Mouse (Mus musculus) bone marrow, adult 2 months (tissue): Measurements from ENCODE around the gene Olfr64. TPM values are rescaled to one million over a fixed set of nuclear protein-coding genes. Genes with fewer than 3 reads are reported as not detected.

ENCODE experiments used
- H3K27ac ChIP-seq: fragments of 200-500 bp; 2 replicates; pipeline ENCODE4 v1.5.1; 2012; ENCODE audit warnings: low read depth, mild to moderate bottlenecking, control low read depth, inconsistent platforms, low read length; ENCODE audit not compliant: control insufficient read depth, poor library complexity, insufficient read depth
- H3K4me1 ChIP-seq: fragments of 200-500 bp; 2 replicates; pipeline ENCODE4 v1.6.1; 2011; ENCODE audit warnings: low read length; ENCODE audit not compliant: control insufficient read depth, insufficient read depth
- H3K4me3 ChIP-seq: fragments of 200-500 bp; replicated peaks from 2 replicates; pipeline ENCODE3; 2011; ENCODE audit warnings: mild to moderate bottlenecking, low read depth, low read length, control low read depth; ENCODE audit not compliant: control insufficient read depth
- CTCF ChIP-seq: fragments of 200-500 bp; IDR thresholded peaks from 2 replicates; pipeline ENCODE4 v1.5.1; 2011; ENCODE audit warnings: low read length, control low read depth; ENCODE audit not compliant: control insufficient read depth, insufficient read depth
- POLR2A ChIP-seq: fragments of 200-500 bp; IDR thresholded peaks from 2 replicates; pipeline ENCODE4 v1.6.1; 2011; ENCODE audit warnings: low read depth, mild to moderate bottlenecking, control low read depth, low read length, borderline replicate concordance; ENCODE audit not compliant: control insufficient read depth
- WGBS: fragments of 180-500 bp; shearing (Covaris S2); methylation state at CpG from one replicate; pipeline ENCODE4 v1.1.7; 2018; 5-methylcytosine and 5-hydroxymethylcytosine counted together
- polyA plus RNA-seq: library from polyadenylated mRNA; stranded (reverse); fragments of >200 nt; gene quantifications from 2 replicates; pipeline ENCODE4 v1.2.4, GENCODE M21; 2011; ENCODE audit warnings: low replicate concordance; ENCODE audit not compliant: missing spikeins, insufficient read depth, insufficient read length

The Olfr64 gene
- polyA plus RNA-seq, 1 experiment: not detected

- no peak within 1 kb of the TSS for H3K27ac ChIP-seq
These were observed 41.2 kb downstream of the Olfr64 start, which contains the start of gene Hbb-y for GRCm38 (mm10) chr7:103853090-103853489. Hbb-y (minus strand) TSS chr7:103853216.

GRCm38 (mm10) chr7:103844525-103845325 lies 49.6 kb downstream of the Olfr64 start:
- TF ChIP-seq POLR2A: no peak
- H3K27ac ChIP-seq: no peak overlapping the region

More at GRCm38 (mm10) chr7:103853090-103853489, 41.2 kb downstream of the Olfr64 start, which contains the start of gene Hbb-y:
- 63% methylated on average over 2 of the region's 2 CpGs for WGBS
- Histone ChIP-seq H3K4me1 (no peaks in the 10 kb centered on the region), H3K4me3 (no peak within 1 kb of the TSS)
- TF ChIP-seq CTCF (no peak), POLR2A (no peak)

GRCm38 (mm10) chr7:103843034-103843433 lies 51.3 kb downstream of the Olfr64 start, which contains the start of gene Hbb-bh1:
Hbb-bh1 (minus strand) TSS chr7:103843164.
- Histone ChIP-seq H3K27ac (no peak within 1 kb of the TSS), H3K4me1 (peaks cover 1% of the 10 kb centered on the region; the same call in 1 of the 2 replicates), H3K4me3 (no peak within 1 kb of the TSS)
- 84% methylated on average over 2 of the region's 2 CpGs for WGBS
- TF ChIP-seq CTCF (no peak), POLR2A (no peak)

More at GRCm38 (mm10) chr7:103844525-103845325, 49.6 kb downstream of the Olfr64 start:
- H3K4me3 ChIP-seq: no peak overlapping the region
- H3K4me1 ChIP-seq: peaks cover 1% of the 10 kb centered on the region; the same call in 1 of the 2 replicates
- WGBS: 50% methylated on average over 1 of the region's 2 CpGs

GRCm38 (mm10) chr7:103840268-103840667 lies 54.0 kb downstream of the Olfr64 start, which contains the start of gene Hbb-bh2:
Hbb-bh2 (minus strand) TSS chr7:103840520.
- no peak for TF ChIP-seq POLR2A
- no peak for TF ChIP-seq CTCF
- no peak within 1 kb of the TSS for H3K4me3 ChIP-seq
- H3K27ac ChIP-seq: no peak within 1 kb of the TSS
- H3K4me1 ChIP-seq: peaks cover 1% of the 10 kb centered on the region; the same call in 1 of the 2 replicates
- 80% methylated on average over 3 of the region's 3 CpGs for WGBS

Other genes with a start within 250 kb of the Olfr64 start
- not detected in 2 replicates for gene Olfr623, start 230.8 kb downstream of the Olfr64 start, polyA plus RNA-seq
- gene Olfr624, start 223.3 kb downstream of the Olfr64 start, polyA plus RNA-seq: 0.25 and 0.45 TPM in 2 replicates
- not detected in 2 replicates for gene Olfr625-ps1, start 211.8 kb downstream of the Olfr64 start, polyA plus RNA-seq
- gene Olfr243, start 179.8 kb downstream of the Olfr64 start, polyA plus RNA-seq: 0.27 and 0.40 TPM in 2 replicates
- gene Olfr628, start 164.1 kb downstream of the Olfr64 start, polyA plus RNA-seq: not detected in 2 replicates
- 1.2 TPM in 1 of 2 replicates, not detected in the other for gene Olfr629, start 149.5 kb downstream of the Olfr64 start, polyA plus RNA-seq
- gene Olfr630, start 137.2 kb downstream of the Olfr64 start, polyA plus RNA-seq: not detected in 2 replicates
- not detected in 2 replicates for gene Olfr69, start 122.9 kb downstream of the Olfr64 start, polyA plus RNA-seq
- gene Olfr68, start 114.8 kb downstream of the Olfr64 start, polyA plus RNA-seq: 0.36 TPM in 1 of 2 replicates, not detected in the other
- gene Olfr67, start 102.7 kb downstream of the Olfr64 start, polyA plus RNA-seq: 0.25 TPM in 1 of 2 replicates, not detected in the other
- 16,360 and 37,491 TPM in 2 replicates for gene Hbb-bt, start 80.5 kb downstream of the Olfr64 start, polyA plus RNA-seq
- 44,806 and 110,365 TPM in 2 replicates for gene Hbb-bs, start 66.4 kb downstream of the Olfr64 start, polyA plus RNA-seq
- not detected in 2 replicates for gene Hbb-bh2, start 54.0 kb downstream of the Olfr64 start, polyA plus RNA-seq
- gene Hbb-bh1, start 51.3 kb downstream of the Olfr64 start, polyA plus RNA-seq: 1.6 TPM in 1 of 2 replicates, not detected in the other
- 1.6 TPM in 1 of 2 replicates, not detected in the other for gene Hbb-y, start 41.3 kb downstream of the Olfr64 start, polyA plus RNA-seq
- not detected in 2 replicates for gene Olfr66, start 8.2 kb downstream of the Olfr64 start, polyA plus RNA-seq
- not detected in 2 replicates for gene Olfr65, start 9.0 kb upstream of the Olfr64 start, polyA plus RNA-seq
- gene Olfr631, start 34.3 kb upstream of the Olfr64 start, polyA plus RNA-seq: not detected in 2 replicates
- gene Olfr632, start 39.9 kb upstream of the Olfr64 start, polyA plus RNA-seq: not detected in 2 replicates
- gene Olfr633, start 50.0 kb upstream of the Olfr64 start, polyA plus RNA-seq: 0.25 TPM in 1 of 2 replicates, not detected in the other
- gene Olfr635, start 76.7 kb upstream of the Olfr64 start, polyA plus RNA-seq: not detected in 2 replicates
- not detected in 2 replicates for gene Olfr638, start 104.3 kb upstream of the Olfr64 start, polyA plus RNA-seq
- gene Olfr639, start 122.8 kb upstream of the Olfr64 start, polyA plus RNA-seq: not detected in 2 replicates
- gene Olfr640, start 131.1 kb upstream of the Olfr64 start, polyA plus RNA-seq: not detected in 2 replicates
- gene Olfr641, start 141.0 kb upstream of the Olfr64 start, polyA plus RNA-seq: not detected in 2 replicates
- 0.29 TPM in 1 of 2 replicates, not detected in the other for gene Olfr642, start 158.2 kb upstream of the Olfr64 start, polyA plus RNA-seq
- not detected in 2 replicates for gene 4930516K23Rik, start 167.0 kb upstream of the Olfr64 start, polyA plus RNA-seq
- not detected in 2 replicates for gene Olfr644, start 177.4 kb upstream of the Olfr64 start, polyA plus RNA-seq
- gene Olfr645, start 191.0 kb upstream of the Olfr64 start, polyA plus RNA-seq: not detected in 2 replicates
- gene Olfr646, start 210.4 kb upstream of the Olfr64 start, polyA plus RNA-seq: not detected in 2 replicates
- gene Ubqln5, start 235.3 kb upstream of the Olfr64 start, polyA plus RNA-seq: not detected in 2 replicates
- gene Olfr643, start 242.9 kb upstream of the Olfr64 start, polyA plus RNA-seq: not detected in 2 replicates
- not detected in 2 replicates for gene Ubqln3, start 248.8 kb upstream of the Olfr64 start, polyA plus RNA-seq